Mouse (Mus musculus) cerebellum, adult 11 months (tissue): ENCODE measurements around the gene Strn4.

Experiments used
- DNase-seq: peaks from one replicate; pipeline ENCODE4 v3.0.0; 2022

Strn4 gene

GRCm38 (mm10) chr7:16815351-16815941 is at the start of gene Strn4:
Strn4 (plus strand) TSS chr7:16815889.
- peak; percentile 42 for DNase-seq

DNA sequence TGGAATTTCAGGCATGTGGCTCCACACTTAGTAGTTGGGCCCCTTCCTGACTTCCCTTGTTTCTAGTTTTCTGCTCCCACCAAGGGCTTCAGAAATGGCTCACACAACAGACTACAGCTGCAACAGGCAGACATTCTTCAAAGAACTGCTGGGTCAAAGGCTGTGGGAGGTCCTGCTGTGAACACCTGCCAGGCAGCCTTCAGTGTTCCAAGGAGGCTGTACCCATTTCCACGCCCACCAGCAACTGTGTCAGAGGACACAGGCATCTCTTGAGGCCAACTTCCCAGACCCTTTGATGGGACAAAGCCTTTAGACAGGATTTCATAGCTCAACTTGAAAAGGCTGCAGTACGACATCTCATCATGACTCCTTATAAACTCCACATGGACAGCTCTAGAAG is 49.2 kb upstream of the Strn4 start:
- DNase-seq = no peak

- no peak for DNase-seq
Observed at GRCm38 (mm10) chr7:16775888-16776287, 39.8 kb upstream of the Strn4 start.

GRCm38 (mm10) chr7:16780076-16780475 is 35.6 kb upstream of the Strn4 start:
- DNase-seq = no peak

DNA sequence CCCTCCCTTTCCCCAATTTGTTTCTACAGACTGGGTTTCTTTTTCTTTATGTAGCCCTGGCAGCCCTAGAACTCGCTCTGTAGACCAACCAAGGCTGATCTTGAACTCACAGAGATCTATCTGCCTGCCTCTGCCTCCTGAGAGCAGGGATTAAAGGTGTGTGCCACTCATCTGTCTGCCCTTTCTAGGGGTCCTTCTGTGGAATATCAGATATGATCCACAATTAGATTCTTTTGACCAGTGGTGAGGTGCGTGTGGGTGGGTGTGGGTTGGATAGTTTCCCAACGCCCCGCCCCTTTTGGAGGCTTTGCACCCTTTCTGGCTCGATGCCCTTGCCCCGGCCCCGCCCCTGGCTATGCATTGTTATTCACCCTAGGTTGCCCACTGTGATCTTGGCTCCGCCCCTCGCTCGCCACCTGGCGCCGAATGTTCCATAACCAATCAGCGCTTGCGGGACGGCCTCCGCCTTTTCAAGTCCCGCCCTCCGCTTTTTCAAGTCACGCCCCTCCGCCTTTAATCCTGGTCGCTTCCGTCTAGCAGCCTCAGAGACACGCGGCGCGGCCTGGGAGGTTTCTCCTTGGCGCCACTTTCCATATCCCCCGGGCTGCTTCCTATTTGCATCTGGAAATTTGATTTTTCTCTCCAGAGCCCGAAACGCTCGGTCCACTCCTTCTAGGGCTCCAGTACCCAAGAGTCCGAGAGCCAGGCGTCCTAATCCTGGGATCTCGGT is 34.7 kb upstream of the Strn4 start, which contains the start of gene Slc1a5:
TSS of gene Slc1a5 (plus strand) at position 516 of the 730 bp plus-strand sequence.
- peak; percentile 30 for DNase-seq

DNA sequence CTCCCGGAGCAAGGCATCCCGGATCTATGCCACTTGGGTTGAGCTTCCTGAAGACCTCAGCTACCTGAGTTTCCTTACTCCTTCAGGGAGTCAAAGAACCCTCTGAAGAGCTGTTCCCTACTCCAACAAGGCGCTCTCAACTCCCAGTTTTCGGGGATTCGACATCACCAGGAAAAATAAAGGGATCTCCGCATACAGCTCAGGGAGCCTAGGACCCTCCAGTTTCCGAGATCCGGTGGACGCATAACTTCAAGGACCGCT is 34.2 kb upstream of the Strn4 start:
- no peak for DNase-seq

- DNase-seq = no peak
Observed at GRCm38 (mm10) chr7:16781816-16782554, 33.7 kb upstream of the Strn4 start.

- DNase-seq = no peak
Observed at GRCm38 (mm10) chr7:16782555-16783125, 33.0 kb upstream of the Strn4 start.

GRCm38 (mm10) chr7:16783224-16783688 is 32.4 kb upstream of the Strn4 start:
- no peak for DNase-seq

DNA sequence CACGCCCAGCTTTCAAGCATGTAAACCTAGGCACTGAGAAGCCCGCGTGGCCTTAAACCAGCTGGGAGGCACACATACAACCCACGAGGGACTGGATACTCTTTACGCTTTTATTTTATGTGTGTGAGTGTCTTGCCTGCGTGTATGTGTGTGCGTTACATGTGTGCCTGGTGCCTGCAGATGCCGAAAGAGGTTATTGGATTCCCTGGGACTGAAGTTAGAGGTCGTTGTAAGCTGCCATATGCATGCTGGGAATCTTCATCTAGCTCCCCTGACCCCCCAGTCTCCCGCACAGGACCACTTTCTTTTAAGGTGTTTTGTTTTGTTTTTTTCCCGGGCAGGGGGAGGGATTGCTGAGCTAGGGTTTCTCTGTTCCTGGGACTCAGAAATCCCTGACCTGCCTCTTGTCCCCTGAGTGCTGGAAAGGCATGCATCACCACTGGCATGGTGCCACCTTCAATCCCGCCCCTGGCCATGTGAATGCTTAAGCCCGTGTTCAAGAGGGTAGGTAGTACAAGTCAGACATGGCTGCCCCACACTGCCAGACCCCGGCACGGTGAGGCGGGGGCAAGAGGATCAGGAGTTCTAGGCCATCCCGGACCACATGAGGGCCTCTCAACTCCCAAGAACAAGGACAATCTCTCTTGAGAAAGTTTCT is 31.8 kb upstream of the Strn4 start:
- DNase-seq = no peak

- no peak for DNase-seq
Observed at GRCm38 (mm10) chr7:16784498-16784976, 31.2 kb upstream of the Strn4 start.

GRCm38 (mm10) chr7:16785541-16786083 is 30.1 kb upstream of the Strn4 start:
- no peak for DNase-seq

- DNase-seq = no peak
Observed at GRCm38 (mm10) chr7:16792316-16792715, 23.4 kb upstream of the Strn4 start.

DNA sequence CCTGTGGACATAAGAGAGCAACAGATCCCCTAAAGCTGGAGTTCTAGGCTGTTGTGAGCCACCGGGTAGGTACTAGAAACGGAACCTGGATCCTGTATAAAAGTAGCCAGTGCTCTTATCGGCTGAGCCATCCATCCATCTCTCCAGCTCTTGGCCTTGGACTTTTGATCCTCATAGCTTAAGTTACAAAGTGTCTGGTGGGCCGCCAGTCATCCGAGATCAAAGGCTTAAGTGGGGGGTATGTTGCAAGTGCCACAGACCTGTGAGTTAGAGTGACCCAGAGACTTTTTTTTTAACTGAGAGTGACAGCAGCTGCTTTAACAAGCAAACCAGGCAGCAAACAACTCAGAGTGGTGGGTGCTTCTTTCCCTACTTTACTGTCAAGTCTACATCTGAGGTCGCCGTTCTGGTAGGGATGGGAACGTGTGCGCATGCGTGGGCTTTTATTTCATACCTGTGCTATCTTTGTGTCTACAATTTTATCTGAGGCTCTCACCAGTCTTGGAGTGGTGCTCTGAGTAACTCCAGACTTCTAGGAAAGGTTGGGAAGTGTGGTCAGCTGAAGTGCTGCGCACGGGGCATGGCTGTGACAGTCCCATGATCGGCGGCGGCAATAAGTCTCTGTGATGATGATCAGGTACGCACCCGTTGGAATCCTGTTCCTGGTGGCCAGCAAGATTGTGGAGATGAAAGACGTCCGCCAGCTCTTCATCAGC is 22.5 kb upstream of the Strn4 start:
- DNase-seq = no peak

GRCm38 (mm10) chr7:16794886-16795285 is 20.8 kb upstream of the Strn4 start:
- DNase-seq = no peak

DNA sequence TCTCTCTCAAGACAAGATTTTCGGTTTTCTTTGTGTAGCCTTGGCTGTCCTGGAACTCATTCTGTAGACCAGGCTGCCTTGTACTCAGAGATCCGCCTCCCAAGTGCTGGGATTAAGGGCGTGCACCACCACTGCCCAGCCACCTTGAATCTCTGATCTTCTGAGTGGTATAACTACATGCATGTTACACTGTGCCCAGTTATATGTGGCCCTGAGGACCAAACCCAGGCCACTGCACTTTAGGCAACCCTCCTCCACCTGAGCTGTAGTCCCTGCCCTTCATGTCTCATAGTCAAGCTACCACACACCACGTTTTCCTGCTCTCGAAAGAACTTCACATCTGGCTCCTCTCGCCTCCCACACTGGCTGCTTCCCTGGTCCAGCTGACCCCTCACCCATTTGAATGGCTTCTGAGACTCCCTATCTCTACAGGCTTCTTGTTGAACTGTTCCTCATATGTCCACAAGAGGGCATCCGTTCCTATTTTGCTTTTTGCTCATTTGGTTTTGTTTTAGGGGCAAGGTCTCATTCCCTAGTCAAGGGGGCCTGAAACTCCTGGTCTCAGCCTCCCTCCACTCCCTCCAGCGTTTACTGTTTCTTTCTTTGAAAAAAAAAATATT is 11.2 kb upstream of the Strn4 start:
- no peak for DNase-seq

GRCm38 (mm10) chr7:16807936-16808335 is 7.8 kb upstream of the Strn4 start:
- DNase-seq = no peak

- no peak for DNase-seq
Observed at GRCm38 (mm10) chr7:16808647-16809046, 7.0 kb upstream of the Strn4 start.

GRCm38 (mm10) chr7:16809739-16810138 is 6.0 kb upstream of the Strn4 start:
- DNase-seq = peak; percentile 69

- DNase-seq = no peak
Observed at GRCm38 (mm10) chr7:16810399-16810919, 5.2 kb upstream of the Strn4 start.

DNA sequence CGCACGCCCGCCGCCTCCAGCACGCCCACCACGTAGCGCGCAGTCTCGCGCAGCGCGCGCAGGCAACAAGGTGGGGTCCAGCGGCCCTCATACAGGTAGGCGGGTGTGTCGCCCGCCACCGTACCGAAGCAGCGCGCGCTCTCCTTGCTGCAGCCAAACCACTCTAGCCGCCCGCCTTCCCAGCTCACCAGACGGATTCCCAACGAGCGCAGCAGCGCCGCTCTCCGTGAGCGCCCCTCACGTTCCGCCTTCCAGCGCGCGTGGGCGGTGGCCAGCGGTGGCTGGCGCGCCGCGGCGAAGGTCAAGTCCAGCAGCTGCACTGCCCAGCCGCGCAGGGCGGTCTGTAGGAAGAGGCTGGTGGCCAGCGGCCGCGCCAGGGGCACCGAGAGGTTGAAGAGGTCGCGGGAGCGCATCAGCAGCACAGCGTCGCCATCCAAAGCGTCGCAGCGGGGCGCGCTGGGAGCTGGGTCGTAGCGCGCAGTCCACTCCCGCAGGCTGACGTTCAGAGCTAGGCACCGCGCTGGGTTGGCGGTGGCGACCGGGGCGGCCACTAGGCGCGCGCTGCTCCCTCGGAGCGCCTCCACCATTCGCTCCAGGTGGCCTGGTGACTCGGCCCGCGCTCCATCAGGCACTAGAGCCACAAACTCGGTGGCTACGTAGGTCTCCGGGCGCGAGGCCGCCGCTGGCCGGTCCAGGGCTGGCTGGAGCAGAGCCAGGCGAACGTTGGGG is 4.6 kb upstream of the Strn4 start:
- peak; percentile 59 for DNase-seq
